Mouse (Mus musculus) cerebellum, adult 2 months (tissue): ENCODE measurements around the gene Atxn7l3.

Experiments
- CTCF ChIP-seq: fragments of 200-500 bp; IDR thresholded peaks from 2 replicates; pipeline ENCODE4 v1.5.1; 2011; ENCODE audit warnings: low read depth, mild to moderate bottlenecking, control low read depth, low read length, moderate library complexity, borderline replicate concordance; ENCODE audit not compliant: insufficient read depth
- POLR2A ChIP-seq: fragments of 200-500 bp; IDR thresholded peaks from 2 replicates; pipeline ENCODE4 v1.6.1; 2011; ENCODE audit warnings: low read length, control low read depth, borderline replicate concordance; ENCODE audit not compliant: insufficient read depth

- no peak for TF ChIP-seq POLR2A
- TF ChIP-seq CTCF: no peak
Observed at GRCm38 (mm10) chr11:102288027-102288804, 8.2 kb downstream of the Atxn7l3 start.
